Mouse (Mus musculus) hindbrain, embryonic 14.5 days (tissue): ENCODE measurements around the gene Lysmd4. TPM values are rescaled to one million over a fixed set of nuclear protein-coding genes. Genes with fewer than 3 reads are reported as not detected.
A peak's percentile ranks its signal among the peaks of the same experiment; 100 is the strongest.
"Not testable (repeated sequence)": the region's sequence is repeated elsewhere in the genome, so short reads cannot be mapped to it uniquely, and the experiment has no call there.

ENCODE experiments used
- ATAC-seq: fragments of 200-750 bp; cut with Nextera tagmentation; 2 replicates; pipeline ENCODE4 v1.8.0; 2017; ENCODE audit warnings: moderate number of reproducible peaks, mild to moderate bottlenecking, moderate TSS enrichment, moderate library complexity; ENCODE audit not compliant: low FRiP score
- DNase-seq: peaks from one replicate; pipeline ENCODE4 v3.0.0-alpha.2; 2015; ENCODE audit warnings: low spot score
- H3K27ac ChIP-seq: fragments of 300-500 bp; sonication (generic); 2 replicates; pipeline ENCODE4 v1.5.1; 2014; ENCODE audit warnings: mild to moderate bottlenecking, moderate library complexity
- H3K27me3 ChIP-seq: fragments of 300-500 bp; sonication (generic); 2 replicates; pipeline ENCODE4 v1.6.1; 2014; ENCODE audit warnings: mild to moderate bottlenecking, low read length, mixed read lengths; ENCODE audit not compliant: control insufficient read depth, insufficient read depth
- H3K36me3 ChIP-seq: fragments of 300-500 bp; sonication (generic); replicated peaks from 2 replicates; pipeline ENCODE4 v1.6.1; 2014; ENCODE audit not compliant: control insufficient read depth, insufficient read depth
- H3K4me1 ChIP-seq: fragments of 300-500 bp; sonication (generic); replicated peaks from 2 replicates; pipeline ENCODE4 v1.6.1; 2014; ENCODE audit warnings: antibody characterized with exemption, low read length, mixed read lengths; ENCODE audit not compliant: control insufficient read depth, insufficient read depth
- H3K4me2 ChIP-seq: fragments of 300-500 bp; sonication (generic); replicated peaks from 2 replicates; pipeline ENCODE4 v1.6.1; 2014; ENCODE audit warnings: mild to moderate bottlenecking, moderate library complexity
- H3K4me3 ChIP-seq: fragments of 300-500 bp; sonication (generic); replicated peaks from 2 replicates; pipeline ENCODE4 v1.5.1; 2014; ENCODE audit warnings: mild to moderate bottlenecking, low read length
- H3K9ac ChIP-seq: fragments of 300-500 bp; sonication (generic); 2 replicates; pipeline ENCODE4 v1.6.1; 2014
- H3K9me3 ChIP-seq: fragments of 300-500 bp; sonication (generic); 2 replicates; pipeline ENCODE4 v1.6.1; 2016; ENCODE audit warnings: low read length; ENCODE audit not compliant: control insufficient read depth
- WGBS: fragments of 180-500 bp; shearing (Covaris S2); extraction: QIAGEN DNeasy Blood & Tissue Kit; methylation state at CpG from one replicate; pipeline ENCODE4 v1.1.7; 2014; 5-methylcytosine and 5-hydroxymethylcytosine counted together
- polyA plus RNA-seq: library from polyadenylated mRNA; unstranded; fragments of >200 nt; fragmentation: Nextera tagmentation; extraction: Ambion mirVana; gene quantifications from 2 replicates; pipeline ENCODE4 v1.2.1, GENCODE M21; 2014

The Lysmd4 gene
- polyA plus RNA-seq, 1 experiment from 2014 or later, result 29.8 TPM

- Histone ChIP-seq H3K9ac (no peak overlapping the region), H3K9me3 (no peaks in the 10 kb centered on the region), H3K4me3 (no peak overlapping the region), H3K27me3 (no peaks in the 10 kb centered on the region), H3K4me1 (no peaks in the 10 kb centered on the region), H3K4me2 (no peak overlapping the region), H3K27ac (no peak overlapping the region), H3K36me3 (peaks cover 15% of the 10 kb centered on the region)
- ATAC-seq (no peak), DNase-seq (peak; percentile 77)
- 51% methylated on average over 2 of the region's 2 CpGs for WGBS
Observed at GRCm38 (mm10) chr7:67243121-67243893, 21.0 kb downstream of the Lysmd4 start.

DNA sequence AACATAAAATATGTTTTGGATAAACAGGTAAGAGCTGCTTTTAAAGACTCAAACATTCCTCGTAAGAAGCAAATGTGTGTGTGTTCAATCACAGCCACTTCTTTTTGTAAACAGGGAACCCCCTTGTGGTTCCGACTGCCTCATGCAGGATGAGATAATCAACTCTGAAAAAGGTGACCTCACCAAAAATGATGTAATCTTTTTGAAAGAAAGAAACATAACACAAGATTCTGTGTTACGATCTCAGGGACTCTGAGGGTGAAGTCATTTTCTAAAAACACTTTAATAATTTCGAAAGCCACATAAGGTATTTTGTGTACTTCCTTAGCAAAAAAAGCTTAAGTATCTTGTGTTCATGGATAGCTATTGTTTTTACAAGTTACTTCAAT is 21.5 kb downstream of the Lysmd4 start:
- H3K27ac ChIP-seq, result no peak overlapping the region
- no peaks in the 10 kb centered on the region for H3K9me3 ChIP-seq
- H3K9ac ChIP-seq, result no peak overlapping the region
- ATAC-seq (no peak), DNase-seq (no peak)
- H3K4me1 ChIP-seq, result no peaks in the 10 kb centered on the region
- no peak overlapping the region for H3K4me2 ChIP-seq
- WGBS, result 69% methylated on average over 4 of the region's 4 CpGs
- no peaks in the 10 kb centered on the region for H3K27me3 ChIP-seq
- H3K36me3 ChIP-seq, result peaks cover 9% of the 10 kb centered on the region
- no peak overlapping the region for H3K4me3 ChIP-seq

DNA sequence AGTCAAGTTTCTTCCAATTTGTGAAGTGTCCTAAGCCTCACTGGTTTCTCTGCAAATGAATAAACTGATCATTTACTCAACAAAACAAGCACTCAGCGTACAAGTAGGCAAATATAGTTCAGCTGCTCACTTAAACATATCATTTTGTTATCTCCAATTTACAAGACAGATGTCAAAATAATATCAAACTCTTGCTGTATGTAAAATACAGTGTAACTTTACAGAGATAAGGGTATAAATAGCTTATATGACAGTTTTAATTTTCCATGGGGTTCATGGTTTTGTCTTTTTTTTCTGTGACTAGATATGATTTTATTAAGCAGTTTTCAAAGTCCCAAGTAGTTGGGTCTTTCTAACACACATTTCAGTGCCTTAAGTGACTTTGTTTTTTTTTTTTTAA is 22.9 kb downstream of the Lysmd4 start:
- Histone ChIP-seq H3K4me2 (no peak overlapping the region), H3K4me3 (no peak overlapping the region), H3K36me3 (0 out of 2 replicates have a peak, but pooled peaks cover 5% of the 10 kb centered on the region), H3K9me3 (no peaks in the 10 kb centered on the region), H3K27me3 (no peaks in the 10 kb centered on the region), H3K27ac (no peak overlapping the region), H3K9ac (no peak overlapping the region), H3K4me1 (no peaks in the 10 kb centered on the region)
- ATAC-seq (no peak), DNase-seq (no peak)
- WGBS, result 96% methylated on average over 1 of the region's 1 CpGs

DNA sequence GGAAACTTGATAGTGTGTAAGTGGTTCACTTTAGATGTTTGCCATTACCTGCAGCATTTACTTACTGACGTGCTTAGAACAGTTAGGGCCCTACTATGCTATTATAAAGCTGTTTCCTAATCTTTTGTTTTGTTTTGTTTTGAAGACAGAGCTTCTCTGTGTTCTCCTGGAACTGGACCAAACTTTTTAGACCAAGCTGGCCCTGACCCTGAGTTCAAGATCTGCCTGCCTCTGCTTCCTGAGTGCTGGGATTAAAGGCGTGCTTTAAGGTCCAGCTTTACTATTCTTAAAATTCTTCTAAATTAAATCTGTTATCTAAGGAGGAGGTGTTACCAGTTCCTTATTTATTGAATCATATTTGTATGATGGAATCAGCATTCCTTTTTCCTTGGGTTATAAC is 23.7 kb downstream of the Lysmd4 start:
- Histone ChIP-seq H3K36me3 (0 out of 2 replicates have a peak, but pooled peaks cover 5% of the 10 kb centered on the region), H3K9me3 (no peaks in the 10 kb centered on the region), H3K4me2 (no peak overlapping the region), H3K9ac (no peak overlapping the region), H3K27me3 (no peaks in the 10 kb centered on the region), H3K4me1 (no peaks in the 10 kb centered on the region), H3K27ac (no peak overlapping the region), H3K4me3 (no peak overlapping the region)
- no peak for ATAC-seq
- WGBS, result 77% methylated on average over 2 of the region's 2 CpGs
- no peak for DNase-seq

DNA sequence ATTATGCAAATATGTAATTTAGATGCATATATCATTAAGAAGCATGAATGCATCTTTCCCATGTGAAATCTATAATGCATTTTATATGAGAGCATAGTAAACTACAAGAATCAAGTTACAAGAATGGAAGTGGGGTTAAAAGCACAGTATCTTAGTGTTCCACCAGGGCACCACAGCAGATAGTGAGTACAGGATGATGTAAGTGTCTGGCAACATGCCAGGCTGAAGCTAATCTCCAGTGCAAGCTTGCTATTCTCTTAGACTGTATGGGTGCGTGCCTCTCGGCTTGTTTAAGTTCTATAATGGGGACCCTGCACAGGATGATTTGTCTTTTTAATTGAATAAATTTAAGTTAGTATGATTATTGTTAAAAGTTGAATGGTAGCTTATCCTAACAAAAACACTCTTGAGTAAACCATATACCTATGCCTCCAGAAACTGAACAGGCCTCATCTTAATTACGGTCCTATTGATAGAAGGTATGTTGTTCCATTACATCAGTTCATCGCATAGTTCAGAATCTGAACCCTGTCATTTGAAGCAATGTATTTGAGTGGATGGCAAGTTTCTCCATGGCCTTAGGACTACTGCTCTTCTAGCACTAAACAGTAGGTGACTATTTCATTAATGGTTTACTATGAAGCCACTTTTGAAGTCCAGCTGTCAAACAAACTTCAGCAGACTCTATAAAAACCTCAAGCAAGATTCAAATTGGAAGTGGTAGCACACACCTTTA is 37.7 kb downstream of the Lysmd4 start:
- H3K4me1 ChIP-seq, result no peaks in the 10 kb centered on the region
- H3K4me2 ChIP-seq, result no peak overlapping the region
- no peak overlapping the region for H3K4me3 ChIP-seq
- no peak overlapping the region for H3K27ac ChIP-seq
- H3K36me3 ChIP-seq, result peaks cover 27% of the 10 kb centered on the region
- H3K9me3 ChIP-seq, result no peaks in the 10 kb centered on the region
- DNase-seq, result peak; percentile 60
- 73% methylated on average over 4 of the region's 4 CpGs for WGBS
- no peak overlapping the region for H3K9ac ChIP-seq
- no peaks in the 10 kb centered on the region for H3K27me3 ChIP-seq
- 0 out of 2 replicates have a peak, but pooled peaks have one; percentile 64 for ATAC-seq

DNA sequence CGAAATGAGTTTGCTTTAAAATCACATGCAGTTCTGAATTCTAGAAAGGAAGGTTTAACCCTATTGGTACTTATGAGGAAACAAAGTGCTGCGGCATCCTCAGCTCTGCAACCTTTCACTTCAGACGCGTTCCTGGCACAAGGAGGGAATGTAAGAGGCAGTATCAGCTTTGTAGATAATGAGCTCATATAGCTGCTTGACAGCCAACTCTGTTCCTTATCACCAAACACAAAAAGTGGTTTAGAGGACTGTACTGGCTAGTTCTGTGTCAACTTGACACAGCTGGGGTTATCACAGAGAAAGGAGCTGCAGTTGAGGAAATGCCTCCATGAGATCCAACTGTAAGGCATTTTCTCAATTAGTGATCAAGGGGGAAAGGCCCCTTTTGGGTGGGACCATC is 48.1 kb downstream of the Lysmd4 start:
- not testable (repeated sequence) for H3K9me3 ChIP-seq, H3K27me3 ChIP-seq, H3K4me1 ChIP-seq, H3K36me3 ChIP-seq, H3K27ac ChIP-seq, ATAC-seq, H3K4me2 ChIP-seq, H3K4me3 ChIP-seq, H3K9ac ChIP-seq, DNase-seq
- 94% methylated on average over 4 of the region's 4 CpGs for WGBS

DNA sequence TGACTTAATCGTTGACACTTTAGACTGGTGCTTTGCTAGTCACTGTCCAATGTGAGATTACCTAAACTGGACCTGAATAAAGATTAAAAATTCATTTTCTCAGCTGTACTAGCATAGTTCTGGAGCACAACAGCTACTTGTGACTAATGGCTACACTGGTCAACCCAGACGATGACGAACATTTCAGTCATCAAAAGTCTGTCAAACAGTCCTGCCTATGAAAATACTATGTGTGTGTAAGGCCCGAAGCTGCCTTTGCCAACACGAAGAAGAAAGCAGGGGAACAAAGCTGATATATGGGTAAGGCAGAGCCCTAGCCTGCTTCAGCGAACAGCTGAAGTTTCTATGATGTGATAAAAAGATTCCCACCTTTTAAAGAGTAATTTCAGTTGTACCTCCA is 61.2 kb downstream of the Lysmd4 start:
- WGBS, result 95% methylated on average over 6 of the region's 6 CpGs

GRCm38 (mm10) chr7:67287456-67287855 is 65.1 kb downstream of the Lysmd4 start:
- Histone ChIP-seq H3K9me3 (no peaks in the 10 kb centered on the region), H3K27ac (no peak overlapping the region), H3K4me2 (no peak overlapping the region), H3K4me3 (no peak overlapping the region), H3K9ac (no peak overlapping the region), H3K36me3 (no peaks in the 10 kb centered on the region), H3K27me3 (no peaks in the 10 kb centered on the region), H3K4me1 (no peaks in the 10 kb centered on the region)
- 82% methylated on average over 4 of the region's 4 CpGs for WGBS
- no peak for ATAC-seq
- no peak for DNase-seq

More for the DNA sequence above, 61.2 kb downstream of the Lysmd4 start:
- Histone ChIP-seq H3K4me1 (no peaks in the 10 kb centered on the region), H3K27me3 (no peaks in the 10 kb centered on the region), H3K27ac (no peak overlapping the region), H3K36me3 (no peaks in the 10 kb centered on the region), H3K4me3 (no peak overlapping the region), H3K4me2 (no peak overlapping the region), H3K9me3 (no peaks in the 10 kb centered on the region), H3K9ac (no peak overlapping the region)
- ATAC-seq (no peak), DNase-seq (no peak)

DNA sequence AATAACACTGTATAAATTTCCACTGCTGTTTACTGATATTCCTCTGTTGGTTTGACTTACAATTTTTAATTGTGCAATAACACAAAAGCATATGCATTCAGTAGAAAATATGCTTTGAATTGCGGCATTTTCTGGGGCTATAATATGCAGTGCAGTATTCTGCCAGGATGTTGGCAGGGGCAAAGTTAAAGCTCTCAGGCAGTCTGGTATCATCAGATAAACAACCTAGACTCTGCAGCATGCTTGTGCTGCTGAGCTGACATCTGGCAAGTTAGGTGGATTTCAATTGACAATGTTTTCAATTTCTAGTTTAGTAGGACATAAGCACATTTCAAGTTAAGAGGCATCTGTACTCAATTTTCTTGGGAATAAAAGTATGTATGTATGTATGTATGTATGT is 69.0 kb downstream of the Lysmd4 start:
- no peaks in the 10 kb centered on the region for H3K36me3 ChIP-seq
- no peaks in the 10 kb centered on the region for H3K9me3 ChIP-seq
- H3K4me1 ChIP-seq, result no peaks in the 10 kb centered on the region
- no peak overlapping the region for H3K9ac ChIP-seq
- no peak overlapping the region for H3K27ac ChIP-seq
- DNase-seq, result no peak
- 87% methylated on average over 1 of the region's 1 CpGs for WGBS
- no peak overlapping the region for H3K4me3 ChIP-seq
- no peak overlapping the region for H3K4me2 ChIP-seq
- no peak for ATAC-seq
- no peaks in the 10 kb centered on the region for H3K27me3 ChIP-seq
